Mouse (Mus musculus) brain, embryonic 14.5 days (tissue): ENCODE results near the gene Cyp26a1.

Experiments used
- CTCF ChIP-seq: fragments of 200-500 bp; IDR thresholded peaks from 2 replicates; pipeline ENCODE4 v1.5.1; 2012; ENCODE audit warnings: inconsistent platforms, mild to moderate bottlenecking, moderate library complexity, borderline replicate concordance; ENCODE audit not compliant: insufficient read depth, insufficient read length; ENCODE audit errors: extremely low read depth
- POLR2A ChIP-seq: fragments of 200-500 bp; IDR thresholded peaks from 2 replicates; pipeline ENCODE4 v1.6.1; 2012; ENCODE audit warnings: mild to moderate bottlenecking, inconsistent platforms, borderline replicate concordance; ENCODE audit not compliant: poor library complexity, insufficient read depth, insufficient read length, severe bottlenecking; ENCODE audit errors: extremely low read depth

GRCm38 (mm10) chr19:37699711-37700110, 2.1 kb downstream of the Cyp26a1 start:
- TF ChIP-seq POLR2A (no peak), CTCF (no peak)
